Mouse (Mus musculus) olfactory bulb, adult 2 months (tissue): ENCODE results near the gene Gadd45a.

Experiments used
- CTCF ChIP-seq: fragments of 200-500 bp; IDR thresholded peaks from 2 replicates; pipeline ENCODE4 v1.5.1; 2012; ENCODE audit warnings: low read depth, mild to moderate bottlenecking, low read length, moderate library complexity; ENCODE audit not compliant: insufficient read depth
- POLR2A ChIP-seq: fragments of 200-500 bp; IDR thresholded peaks from 2 replicates; pipeline ENCODE4 v1.6.1; 2012; ENCODE audit warnings: mild to moderate bottlenecking, low read depth, low read length, moderate library complexity; ENCODE audit not compliant: insufficient read depth

DNA sequence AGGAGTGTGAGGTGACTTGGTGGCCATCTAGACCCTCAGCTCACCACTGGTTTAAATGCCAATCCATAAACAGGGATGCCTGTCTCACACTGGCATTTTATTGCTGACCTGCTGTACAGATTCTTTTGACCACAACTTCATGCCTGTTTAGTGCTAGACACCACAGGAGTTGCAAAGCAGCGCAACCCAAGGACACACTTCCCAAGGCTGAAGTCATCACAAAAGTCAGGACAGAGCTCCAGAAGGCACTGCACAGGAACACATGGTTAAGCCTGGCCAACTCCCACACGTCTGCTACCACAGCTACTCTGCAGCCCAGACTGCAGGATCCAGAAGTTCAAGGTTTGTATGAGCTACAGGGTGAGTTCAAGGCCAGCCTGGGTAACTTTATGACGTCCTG is 40.8 kb upstream of the Gadd45a start:
- TF ChIP-seq CTCF (no peak), POLR2A (no peak)
